Mouse (Mus musculus) C3H10T1/2 (cell line): Measurements from ENCODE around the gene Ly6c2. TPM values are rescaled to one million over a fixed set of nuclear protein-coding genes. Genes with fewer than 3 reads are reported as not detected.

Experiments used
- polyA plus RNA-seq, 2 experiments: library from polyadenylated mRNA; unstranded; fragments of >200 nt; fragmentation: generic; extraction: Trizol; gene quantifications; one replicate each; pipeline ENCODE4 v1.2.1; 2012; ENCODE audit warnings: missing spikeins in 2 of 2

The Ly6c2 gene
- 10 to 100 TPM; 20.3 to 66.1 TPM for polyA plus RNA-seq

GRCm38 (mm10) chr15:75111861-75112630, at the start of gene Ly6c2:
Gene Ly6c2 (minus strand): TSS chr15:75111970.

GRCm38 (mm10) chr15:75154940-75155339, 43.2 kb upstream of the Ly6c2 start, which contains the start of gene Ly6g:
Gene Ly6g (plus strand): TSS chr15:75155240.

Other genes with a start within 250 kb of the Ly6c2 start
- gene 2010109I03Rik, start 214.9 kb downstream of the Ly6c2 start, polyA plus RNA-seq, result not detected
- gene Ly6i, start 128.5 kb downstream of the Ly6c2 start, polyA plus RNA-seq, result under 1 TPM; 0.21 to 0.27 TPM
- 1,000 to 10,000 TPM in 1 of 2 experiments, 100 to 1,000 TPM in 1; 272 to 1,142 TPM for gene Ly6a, start 113.9 kb downstream of the Ly6c2 start, polyA plus RNA-seq
- gene Ly6c1, start 63.1 kb downstream of the Ly6c2 start, polyA plus RNA-seq, result 100 to 1,000 TPM in 1 of 2 experiments, 10 to 100 TPM in 1; 82.2 to 222 TPM
- not detected for gene Ly6g, start 43.3 kb upstream of the Ly6c2 start, polyA plus RNA-seq
- gene BC025446, start 104.4 kb upstream of the Ly6c2 start, polyA plus RNA-seq, result under 1 TPM; 0.05 to 0.51 TPM
- 1 to 10 TPM in 1 of 2 experiments, under 1 TPM in 1; 0.19 to 3.0 TPM for gene Ly6f, start 156.5 kb upstream of the Ly6c2 start, polyA plus RNA-seq